Mouse (Mus musculus): ENCODE results near the gene Nin.

GRCm38 (mm10) chr12:70082935-70083532 is 30.5 kb downstream of the Nin start:
- TF ChIP-seq ZC3H11A (IDR thresholded peaks at IDR 0.05; ENCODE audit: borderline replicate concordance, low read depth, low read length) (no peak), CHD2 (IDR thresholded peaks at IDR 0.05; ENCODE audit: low read depth, low read length) (no peak), MAFK (IDR thresholded peaks at IDR 0.05; ENCODE audit: insufficient read depth, low read depth, low read length) (no peak)
